Mouse (Mus musculus) B cell, adult 2 months (primary cell): ENCODE results near the gene Tpt1.
"Not testable (repeated sequence)": the region's sequence is repeated elsewhere in the genome, so short reads cannot be mapped to it uniquely, and the experiment has no call there.

ENCODE experiments used
- DNase-seq, 2 experiments: peaks; one replicate each; pipeline ENCODE4 v3.0.0; 2022

The Tpt1 gene

GRCm38 (mm10) chr14:75844867-75845697, at the start of gene Tpt1:
Gene Tpt1, plus strand, starts transcription at chr14:75845093.
- peak; percentile 100 for DNase-seq

- DNase-seq: no peak
Observed at GRCm38 (mm10) chr14:75795918-75796317, 49.0 kb upstream of the Tpt1 start.

- DNase-seq: no peak
Observed at GRCm38 (mm10) chr14:75797769-75798386, 47.0 kb upstream of the Tpt1 start.

GRCm38 (mm10) chr14:75807800-75808199, 37.1 kb upstream of the Tpt1 start:
- no peak for DNase-seq

GRCm38 (mm10) chr14:75809931-75810330, 35.0 kb upstream of the Tpt1 start:
- DNase-seq: no peak

GRCm38 (mm10) chr14:75818528-75818927, 26.4 kb upstream of the Tpt1 start:
- DNase-seq: no peak

GRCm38 (mm10) chr14:75819341-75819740, 25.6 kb upstream of the Tpt1 start:
- no peak for DNase-seq

GRCm38 (mm10) chr14:75820007-75820406, 24.9 kb upstream of the Tpt1 start:
- no peak for DNase-seq

GRCm38 (mm10) chr14:75826851-75827410, 18.0 kb upstream of the Tpt1 start:
- DNase-seq: no peak

GRCm38 (mm10) chr14:75828221-75828620, 16.7 kb upstream of the Tpt1 start:
- peak in 1 of 2 experiments; percentile 34 for DNase-seq

GRCm38 (mm10) chr14:75828866-75829806, 15.8 kb upstream of the Tpt1 start:
- peak; percentile 83 to 84 for DNase-seq

GRCm38 (mm10) chr14:75829817-75830216, 15.1 kb upstream of the Tpt1 start:
- not testable (repeated sequence) for DNase-seq

GRCm38 (mm10) chr14:75832031-75832430, 12.9 kb upstream of the Tpt1 start:
- peak in 1 of 2 experiments; percentile 44 for DNase-seq

GRCm38 (mm10) chr14:75832982-75833381, 11.9 kb upstream of the Tpt1 start:
- DNase-seq: no peak

- DNase-seq: no peak
Observed at GRCm38 (mm10) chr14:75833546-75834250, 11.2 kb upstream of the Tpt1 start.

- peak; percentile 52 to 58 for DNase-seq
Observed at GRCm38 (mm10) chr14:75834251-75834738, 10.6 kb upstream of the Tpt1 start.

- peak; percentile 69 for DNase-seq
Observed at GRCm38 (mm10) chr14:75834739-75835381, 10.0 kb upstream of the Tpt1 start.

GRCm38 (mm10) chr14:75836579-75836978, 8.3 kb upstream of the Tpt1 start:
- no peak for DNase-seq

- DNase-seq: peak; percentile 43
Observed at GRCm38 (mm10) chr14:75837048-75837916, 7.6 kb upstream of the Tpt1 start.

GRCm38 (mm10) chr14:75841758-75842157, 3.1 kb upstream of the Tpt1 start:
- DNase-seq: not testable (repeated sequence)
